Mouse (Mus musculus) testis, adult 2 months (tissue): Measurements from ENCODE around the gene Artn.

ENCODE experiments used
- CTCF ChIP-seq: fragments of 200-500 bp; IDR thresholded peaks from 2 replicates; pipeline ENCODE4 v1.5.1; 2012; ENCODE audit warnings: low read depth, mild to moderate bottlenecking, inconsistent platforms, low read length, moderate library complexity; ENCODE audit not compliant: control insufficient read depth, insufficient read depth, insufficient replicate concordance
- POLR2A ChIP-seq: fragments of 200-500 bp; IDR thresholded peaks from 2 replicates; pipeline ENCODE4 v1.6.1; 2012; ENCODE audit warnings: low read depth, mild to moderate bottlenecking, inconsistent platforms, low read length, moderate library complexity; ENCODE audit not compliant: control insufficient read depth

GRCm38 (mm10) chr4:117929391-117929881 lies at the start of gene Artn:
- TF ChIP-seq CTCF (no peak), POLR2A (no peak)
